Mouse (Mus musculus): ENCODE data around the gene Trio. TPM values are rescaled to one million over a fixed set of nuclear protein-coding genes. Genes with fewer than 3 reads are reported as not detected.

Trio gene
- total RNA-seq, 2 experiments from 2014 or later, result 26.4 to 32.8 TPM

GRCm38 (mm10) chr15:27821651-27822364 lies 203.8 kb downstream of the Trio start:
- intact Hi-C loops (cut with DNase I), result loop anchor here (5.0 kb wide), 1 partner anchor 70 kb away; no protein-coding TSS in a partner anchor
- DNase-seq, result no peak

DNA sequence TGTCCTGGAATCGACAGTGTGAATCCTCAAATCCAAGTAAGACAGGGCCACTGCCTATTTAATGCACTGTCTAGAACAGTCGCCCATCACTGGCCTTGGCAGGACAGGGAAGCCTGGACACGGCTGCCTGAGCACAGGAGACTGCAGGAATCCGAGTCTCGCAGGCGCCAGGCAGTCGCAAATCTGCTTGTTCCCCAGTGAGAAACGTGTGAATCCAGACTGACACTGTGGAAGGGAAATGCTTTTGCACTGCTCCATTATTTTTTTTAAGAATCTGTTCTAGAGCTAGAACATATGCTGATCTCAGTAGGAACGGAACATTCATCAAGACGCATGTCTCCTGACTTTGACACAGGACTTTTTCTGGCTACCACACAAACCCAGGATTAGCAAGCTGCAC lies 208.6 kb downstream of the Trio start:
- no peak for DNase-seq
- intact Hi-C loops (cut with DNase I), result no loop called here

DNA sequence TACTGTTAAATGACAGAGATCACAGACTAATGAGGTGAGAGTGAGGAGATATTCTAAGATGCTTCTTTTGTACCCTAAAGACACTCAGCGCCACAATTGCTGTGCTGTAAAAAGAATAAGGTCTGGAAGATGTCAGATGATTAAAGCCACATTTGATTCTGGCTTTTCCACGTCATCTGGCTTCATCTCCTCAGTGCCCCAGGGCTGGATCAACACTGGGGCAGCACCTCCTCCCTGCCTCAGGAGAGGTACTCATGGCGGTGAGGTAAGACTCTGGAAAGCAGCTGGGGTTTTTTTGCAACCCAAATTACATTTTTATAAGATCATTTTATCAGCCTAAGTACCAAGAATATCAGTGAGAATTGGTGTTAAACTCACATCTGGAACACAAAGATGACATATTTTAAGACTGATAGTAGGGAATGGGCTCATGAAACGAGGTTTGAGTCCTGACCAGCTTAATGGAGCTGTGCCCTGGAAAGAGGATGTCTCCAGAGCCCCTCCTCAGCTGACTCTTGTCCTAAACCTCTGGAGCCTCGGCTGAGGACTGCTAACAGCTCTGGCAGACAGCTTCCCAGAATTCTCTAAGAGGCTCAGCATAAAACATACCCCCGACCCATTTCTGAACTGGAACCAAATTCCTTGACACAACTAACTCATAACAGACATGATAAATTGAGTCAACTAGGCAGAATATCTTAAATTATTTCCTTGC lies 210.8 kb downstream of the Trio start:
- intact Hi-C loops (cut with DNase I), result no loop called here
- DNase-seq, result no peak

DNA sequence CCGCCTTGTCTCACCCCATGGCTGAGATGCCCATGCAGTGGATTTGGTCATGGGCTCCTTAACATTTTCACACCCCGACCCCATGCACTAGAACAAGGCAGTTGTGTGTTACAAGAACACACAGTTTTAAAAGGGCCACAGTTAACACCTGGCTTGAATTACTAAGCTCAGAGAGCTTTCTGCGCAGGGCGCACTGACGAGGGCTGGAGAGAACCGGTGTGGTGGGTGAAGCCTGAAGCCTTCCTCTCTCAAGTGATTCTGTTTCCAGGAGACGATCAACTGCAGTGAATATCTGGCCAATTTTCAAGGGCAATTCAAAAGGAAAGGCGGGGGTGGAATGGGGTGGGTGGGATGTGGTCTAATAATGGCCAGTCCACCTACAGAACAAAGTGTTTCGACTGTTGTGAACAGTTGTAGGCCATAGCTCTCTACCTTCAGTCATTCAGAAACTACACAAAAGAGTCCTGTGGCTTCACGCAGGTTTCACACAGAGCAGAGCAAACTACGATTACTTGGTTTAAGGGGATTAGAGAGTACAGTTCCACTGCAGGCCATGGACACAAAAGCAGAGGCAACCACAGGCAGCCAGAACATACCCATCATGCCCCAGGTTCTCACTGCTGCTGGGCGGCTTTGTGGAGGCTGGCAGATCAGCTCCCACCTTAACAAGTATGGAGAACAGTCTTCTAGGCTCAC lies 214.7 kb downstream of the Trio start:
- no peak for DNase-seq
- intact Hi-C loops (cut with DNase I), result no loop called here

GRCm38 (mm10) chr15:27810262-27810661 lies 215.4 kb downstream of the Trio start:
- intact Hi-C loops (cut with DNase I), result no loop called here
- no peak for DNase-seq

- intact Hi-C loops (cut with DNase I), result no loop called here
- DNase-seq, result no peak
Observed at GRCm38 (mm10) chr15:27808596-27809276, 216.9 kb downstream of the Trio start.

DNA sequence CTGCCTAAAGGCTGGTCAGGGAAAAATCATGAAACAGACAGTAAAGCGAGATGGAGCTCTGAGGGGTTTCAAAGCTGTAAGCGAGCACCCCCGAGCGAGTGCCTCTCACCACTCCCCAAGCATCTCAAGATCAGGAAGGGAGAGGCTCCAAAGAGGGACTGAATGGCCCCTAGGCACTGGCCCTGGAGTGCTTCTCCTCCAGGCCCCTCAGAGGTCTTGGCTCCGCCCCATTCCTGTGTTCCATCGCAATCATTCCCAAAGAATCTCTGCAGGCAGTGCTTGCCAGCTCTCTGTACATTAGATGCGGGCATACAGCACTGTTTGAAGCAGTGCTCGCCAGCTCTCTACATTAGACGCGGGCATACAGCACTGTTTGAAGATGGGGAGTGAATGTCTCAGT lies 219.4 kb downstream of the Trio start:
- intact Hi-C loops (cut with DNase I), result no loop called here
- no peak for DNase-seq

GRCm38 (mm10) chr15:27805654-27806053 lies 220.0 kb downstream of the Trio start:
- DNase-seq, result no peak
- intact Hi-C loops (cut with DNase I), result no loop called here

- intact Hi-C loops (cut with DNase I), result no loop called here
- DNase-seq, result no peak
Observed at GRCm38 (mm10) chr15:27804447-27804846, 221.2 kb downstream of the Trio start.

DNA sequence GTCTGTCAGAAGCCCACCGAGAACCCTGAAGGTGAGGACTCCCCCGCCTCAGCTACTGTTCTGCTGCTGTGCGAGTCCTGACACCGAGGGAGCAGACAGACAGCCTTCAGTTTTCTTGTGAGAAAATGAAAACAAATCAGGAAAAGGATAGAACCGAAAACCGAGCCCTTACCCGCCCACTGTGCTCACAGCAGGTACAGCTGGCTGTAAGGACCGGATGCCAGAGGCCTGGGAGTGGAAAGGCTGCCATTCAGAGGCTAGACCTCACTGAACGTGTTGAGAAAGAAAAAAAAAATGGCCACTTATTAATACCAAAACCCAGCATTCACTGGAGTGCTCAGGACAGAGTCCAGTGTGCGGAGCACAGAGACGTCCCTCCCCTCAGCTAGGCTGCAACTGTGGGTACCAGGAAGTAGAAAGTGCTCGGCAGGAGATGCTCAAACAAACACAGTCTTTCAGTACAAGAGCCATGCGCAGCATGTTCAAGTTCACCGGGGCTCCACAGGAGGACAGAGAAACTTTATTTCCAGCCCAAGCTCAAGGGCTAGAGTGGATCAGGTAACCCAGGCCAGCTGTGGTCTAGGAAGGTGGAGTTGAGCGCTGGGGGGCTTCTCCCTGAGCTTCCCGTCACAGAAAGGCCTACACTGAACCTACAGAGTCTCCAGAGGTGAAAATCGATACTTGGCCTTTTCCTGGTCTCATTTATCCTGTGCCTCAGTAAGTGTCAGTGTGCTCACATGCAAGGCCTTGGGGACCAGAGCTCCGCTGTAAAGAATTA lies 221.9 kb downstream of the Trio start:
- intact Hi-C loops (cut with DNase I), result no loop called here
- no peak for DNase-seq

GRCm38 (mm10) chr15:27802243-27802642 lies 223.4 kb downstream of the Trio start:
- no peak for DNase-seq
- intact Hi-C loops (cut with DNase I), result no loop called here

- DNase-seq, result no peak
- intact Hi-C loops (cut with DNase I), result no loop called here
Observed at GRCm38 (mm10) chr15:27801177-27801576, 224.5 kb downstream of the Trio start.

- DNase-seq, result no peak
- intact Hi-C loops (cut with DNase I), result no loop called here
Observed at GRCm38 (mm10) chr15:27797480-27798155, 228.0 kb downstream of the Trio start.

DNA sequence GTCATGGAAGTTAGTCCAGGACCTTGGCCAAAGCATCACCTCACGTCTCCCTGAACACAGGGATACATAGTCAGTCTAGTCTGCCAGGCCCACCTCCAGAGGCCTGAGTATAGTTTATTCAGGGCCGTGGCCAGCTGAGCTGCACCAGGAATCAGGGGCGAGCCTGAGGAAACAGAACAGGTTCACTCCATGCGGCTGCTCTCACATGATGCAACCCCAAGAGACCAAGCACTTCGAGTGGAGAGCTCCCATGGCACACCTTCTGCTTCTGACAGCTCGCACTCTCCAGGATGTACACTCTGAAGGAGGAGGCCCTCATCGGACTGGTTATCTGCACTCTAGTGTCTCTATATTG lies 228.8 kb downstream of the Trio start:
- intact Hi-C loops (cut with DNase I), result no loop called here
- no peak for DNase-seq

- intact Hi-C loops (cut with DNase I), result no loop called here
Observed at GRCm38 (mm10) chr15:27795942-27796867, 229.4 kb downstream of the Trio start.

DNA sequence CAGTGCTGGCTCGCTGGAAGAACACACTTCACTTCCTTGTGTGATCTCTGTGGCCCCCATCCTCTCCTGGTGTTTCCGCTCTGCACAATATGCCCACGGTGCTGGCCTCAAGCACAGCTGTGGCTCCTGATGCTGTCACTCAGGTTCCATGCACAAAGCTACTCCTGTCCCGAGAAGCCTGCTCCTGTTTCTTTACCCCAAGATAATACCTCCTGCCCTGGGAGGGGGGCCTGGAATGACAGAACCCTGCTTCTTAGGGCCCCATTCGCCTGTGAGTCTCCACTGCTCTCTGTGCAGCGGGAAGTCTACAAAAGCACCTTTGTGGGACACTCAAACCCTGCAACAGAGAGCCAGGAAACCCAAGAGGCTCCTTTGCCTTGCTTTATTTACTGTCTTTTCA lies 232.4 kb downstream of the Trio start:
- intact Hi-C loops (cut with DNase I), result no loop called here
- DNase-seq, result no peak

More at GRCm38 (mm10) chr15:27795942-27796867, 229.4 kb downstream of the Trio start:
- DNase-seq, result no peak

DNA sequence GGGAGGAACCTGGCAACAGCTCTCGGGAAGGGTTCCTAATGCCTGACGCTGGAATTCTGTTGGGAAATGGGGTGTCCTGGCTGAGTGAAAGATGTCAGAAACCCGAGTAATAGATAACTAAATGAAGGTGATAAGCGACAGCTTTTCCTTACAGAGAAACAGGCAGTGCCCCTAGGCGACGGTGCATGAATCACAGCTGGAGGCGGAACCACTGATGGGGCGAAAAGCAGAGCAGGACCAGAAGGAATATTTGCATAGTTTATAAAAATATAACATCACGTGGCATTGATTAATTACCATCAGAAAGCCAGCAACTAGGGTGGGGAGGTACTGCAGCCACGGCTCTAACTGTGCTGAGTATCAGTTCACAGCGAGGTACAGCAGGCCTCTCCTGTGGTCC lies 233.2 kb downstream of the Trio start:
- intact Hi-C loops (cut with DNase I), result no loop called here
- no peak for DNase-seq

- intact Hi-C loops (cut with DNase I), result no loop called here
- no peak for DNase-seq
Observed at GRCm38 (mm10) chr15:27791141-27791540, 234.5 kb downstream of the Trio start.

GRCm38 (mm10) chr15:27790699-27791098 lies 234.9 kb downstream of the Trio start:
- no peak for DNase-seq
- intact Hi-C loops (cut with DNase I), result no loop called here

Measured in gastrocnemius, postnatal 36 days (tissue).